Mouse (Mus musculus) heart, adult 8-10 months (tissue): ENCODE data around the gene Cmtm6. TPM values are rescaled to one million over a fixed set of nuclear protein-coding genes. Genes with fewer than 3 reads are reported as not detected.
A peak's percentile ranks its signal among the peaks of the same experiment; 100 is the strongest.
"Not testable (repeated sequence)": the region's sequence is repeated elsewhere in the genome, so short reads cannot be mapped to it uniquely, and the experiment has no call there.

Source experiments
- DNase-seq: peaks from one replicate; pipeline ENCODE4 v3.0.0; 2022; ENCODE audit warnings: low spot score
- total RNA-seq, 4 experiments: library from RNA; stranded (reverse); gene quantifications; 2 replicates each; pipeline ENCODE4 v1.2.4; 2022

The Cmtm6 gene
- 10 to 100 TPM; 16.1 to 23.8 (median 19.3) TPM for total RNA-seq

- peak; percentile 98 for DNase-seq
Observed at GRCm38 (mm10) chr9:114731011-114731755, at the start of gene Cmtm6. Gene Cmtm6, plus strand, starts transcription at chr9:114731116.

GRCm38 (mm10) chr9:114682193-114682592, 48.7 kb upstream of the Cmtm6 start:
- DNase-seq = no peak

- DNase-seq = no peak
Observed at GRCm38 (mm10) chr9:114686245-114686644, 44.7 kb upstream of the Cmtm6 start.

GRCm38 (mm10) chr9:114687639-114688038, 43.3 kb upstream of the Cmtm6 start:
- DNase-seq = no peak

GRCm38 (mm10) chr9:114688252-114688952, 42.5 kb upstream of the Cmtm6 start, which contains the start of gene Dync1li1:
Gene Dync1li1, plus strand, starts transcription at chr9:114688790.
- DNase-seq = peak; percentile 96

GRCm38 (mm10) chr9:114688953-114689407, 41.9 kb upstream of the Cmtm6 start:
- DNase-seq = no peak

- DNase-seq = no peak
Observed at GRCm38 (mm10) chr9:114690119-114690601, 40.8 kb upstream of the Cmtm6 start.

GRCm38 (mm10) chr9:114691112-114691511, 39.8 kb upstream of the Cmtm6 start:
- no peak for DNase-seq

- not testable (repeated sequence) for DNase-seq
Observed at GRCm38 (mm10) chr9:114695662-114696061, 35.3 kb upstream of the Cmtm6 start.

GRCm38 (mm10) chr9:114697072-114697471, 33.8 kb upstream of the Cmtm6 start:
- DNase-seq = no peak

GRCm38 (mm10) chr9:114697926-114698325, 33.0 kb upstream of the Cmtm6 start:
- no peak for DNase-seq

- DNase-seq = no peak
Observed at GRCm38 (mm10) chr9:114699262-114699661, 31.7 kb upstream of the Cmtm6 start.

GRCm38 (mm10) chr9:114699882-114700665, 30.8 kb upstream of the Cmtm6 start:
- no peak for DNase-seq

GRCm38 (mm10) chr9:114701031-114701430, 29.9 kb upstream of the Cmtm6 start:
- DNase-seq = no peak

GRCm38 (mm10) chr9:114701921-114702320, 29.0 kb upstream of the Cmtm6 start:
- DNase-seq = no peak

GRCm38 (mm10) chr9:114707805-114708204, 23.1 kb upstream of the Cmtm6 start:
- no peak for DNase-seq

- no peak for DNase-seq
Observed at GRCm38 (mm10) chr9:114710345-114710744, 20.6 kb upstream of the Cmtm6 start.

GRCm38 (mm10) chr9:114713481-114713880, 17.4 kb upstream of the Cmtm6 start:
- no peak for DNase-seq

GRCm38 (mm10) chr9:114716677-114717331, 14.1 kb upstream of the Cmtm6 start:
- no peak for DNase-seq

GRCm38 (mm10) chr9:114727315-114727714, 3.6 kb upstream of the Cmtm6 start:
- peak; percentile 48 for DNase-seq

GRCm38 (mm10) chr9:114728432-114728831, 2.5 kb upstream of the Cmtm6 start:
- DNase-seq = not testable (repeated sequence)
